ENCODE assay signal across 23 mouse cellular contexts in the genomic region with DNA sequence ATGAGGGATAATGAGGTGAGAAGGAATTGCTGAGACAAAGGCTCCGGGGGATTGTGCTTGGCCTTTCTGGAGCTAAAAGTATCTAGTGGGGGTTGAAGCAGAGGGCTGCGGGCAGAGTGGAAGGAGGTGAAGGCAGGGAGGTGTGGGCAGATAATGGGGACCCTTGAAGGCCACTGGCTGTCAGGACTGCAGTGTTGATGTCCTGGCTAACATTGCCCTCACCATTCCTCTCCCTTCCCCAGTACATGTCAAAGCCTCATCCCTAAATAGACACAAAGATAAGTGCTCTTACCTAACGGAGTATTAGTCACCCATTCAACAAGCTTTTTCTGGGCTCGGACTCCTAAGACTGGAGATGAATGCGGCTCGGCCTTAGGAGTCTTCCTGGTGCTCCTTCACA. TPM values are rescaled to one million over a fixed set of nuclear protein-coding genes. Genes with fewer than 3 reads are reported as not detected.
"Had no signal": no experiment of that assay in that cellular context is flagged by ENCODE, and none has a peak within 500 bp of the region (broad histone marks: within the 10 kb centered on the region; RNA-seq: fewer than 3 reads in every experiment).

No protein-coding gene starts in this region.

- H3K27ac ChIP-seq: limb, embryonic 10.5 days; limb, embryonic 13.5 days; liver, embryonic 12.5 days; liver, embryonic 15.5 days; lung, embryonic 15.5 days; midbrain, embryonic 10.5 days; midbrain, embryonic 13.5 days; neural tube, embryonic 13.5 days; stomach, embryonic 15.5 days had no signal

- H3K9me3 ChIP-seq: limb, embryonic 10.5 days; limb, embryonic 13.5 days; liver, embryonic 12.5 days; liver, embryonic 15.5 days; lung, embryonic 15.5 days; megakaryocyte, embryonic 14.5 days; midbrain, embryonic 10.5 days; midbrain, embryonic 13.5 days; neural tube, embryonic 13.5 days; stomach, embryonic 15.5 days had no signal

- H3K36me3 ChIP-seq: limb, embryonic 10.5 days; limb, embryonic 13.5 days; liver, embryonic 12.5 days; liver, embryonic 15.5 days; lung, embryonic 15.5 days; midbrain, embryonic 10.5 days; stomach, embryonic 15.5 days had no signal

- H3K27me3 ChIP-seq: limb, embryonic 13.5 days; liver, embryonic 12.5 days; liver, embryonic 15.5 days; lung, embryonic 15.5 days; megakaryocyte, embryonic 14.5 days; midbrain, embryonic 13.5 days; neural tube, embryonic 13.5 days; stomach, embryonic 15.5 days had no signal

- H3K4me2 ChIP-seq: limb, embryonic 13.5 days; liver, embryonic 12.5 days; liver, embryonic 15.5 days; lung, embryonic 15.5 days; midbrain, embryonic 13.5 days; neural tube, embryonic 13.5 days; stomach, embryonic 15.5 days had no signal

- ATAC-seq: liver, embryonic 12.5 days; midbrain, embryonic 13.5 days; midbrain, embryonic 16.5 days had no signal

- H3K4me1 ChIP-seq: midbrain, embryonic 10.5 days; midbrain, embryonic 13.5 days; stomach, embryonic 15.5 days had no signal

- H3K4me3 ChIP-seq: limb, embryonic 10.5 days; limb, embryonic 13.5 days; liver, embryonic 12.5 days; liver, embryonic 15.5 days; lung, embryonic 15.5 days; megakaryocyte, embryonic 14.5 days; midbrain, embryonic 10.5 days; midbrain, embryonic 13.5 days; myocyte; neural tube, embryonic 13.5 days; stomach, embryonic 15.5 days had no signal

- DNase-seq: kidney, postnatal 14 days; kidney, postnatal 4 days; layer of hippocampus, postnatal 36 days; liver; lung, adult 18-20 months; lung, postnatal 10 days; lung, postnatal 36 days; retina, postnatal 1 day; right cerebral cortex, postnatal 25 days; spleen, adult 18-20 months; thymus, postnatal 25 days had no signal

- H3K9ac ChIP-seq: limb, embryonic 13.5 days; liver, embryonic 12.5 days; liver, embryonic 15.5 days; lung, embryonic 15.5 days; midbrain, embryonic 13.5 days; neural tube, embryonic 13.5 days; stomach, embryonic 15.5 days had no signal

RNA-seq across cellular contexts. Expression of a gene that starts 44.9 kb away (rescaled TPM):
- polyA plus RNA-seq: myocyte had no signal
